Mouse (Mus musculus) testis, adult 2 months (tissue): ENCODE results near the gene Heg1. TPM values are rescaled to one million over a fixed set of nuclear protein-coding genes. Genes with fewer than 3 reads are reported as not detected.
A peak's percentile ranks its signal among the peaks of the same experiment; 100 is the strongest.

Experiments
- H3K27ac ChIP-seq: fragments of 200-500 bp; 2 replicates; pipeline ENCODE4 v1.5.1; 2012; ENCODE audit warnings: low read depth, low read length; ENCODE audit not compliant: control insufficient read depth, insufficient read depth
- H3K27me3 ChIP-seq: fragments of 200-500 bp; 2 replicates; pipeline ENCODE4 v1.6.1; 2012; ENCODE audit warnings: mild to moderate bottlenecking, low read length, moderate library complexity; ENCODE audit not compliant: control insufficient read depth, insufficient read depth
- H3K36me3 ChIP-seq: fragments of 200-500 bp; 2 replicates; pipeline ENCODE4 v1.6.1; 2012; ENCODE audit warnings: mild to moderate bottlenecking, low read length; ENCODE audit not compliant: control insufficient read depth, insufficient read depth
- H3K4me1 ChIP-seq: fragments of 200-500 bp; 2 replicates; pipeline ENCODE4 v1.6.1; 2012; ENCODE audit warnings: low read length; ENCODE audit not compliant: control insufficient read depth, insufficient read depth
- H3K4me3 ChIP-seq: fragments of 200-500 bp; 2 replicates; pipeline ENCODE4 v1.5.1; 2012; ENCODE audit warnings: low read depth, mild to moderate bottlenecking, low read length, moderate library complexity, mixed read lengths; ENCODE audit not compliant: control insufficient read depth
- CTCF ChIP-seq: fragments of 200-500 bp; IDR thresholded peaks from 2 replicates; pipeline ENCODE4 v1.5.1; 2012; ENCODE audit warnings: low read depth, mild to moderate bottlenecking, inconsistent platforms, low read length, moderate library complexity; ENCODE audit not compliant: control insufficient read depth, insufficient read depth, insufficient replicate concordance
- POLR2A ChIP-seq: fragments of 200-500 bp; IDR thresholded peaks from 2 replicates; pipeline ENCODE4 v1.6.1; 2012; ENCODE audit warnings: low read depth, mild to moderate bottlenecking, inconsistent platforms, low read length, moderate library complexity; ENCODE audit not compliant: control insufficient read depth
- polyA plus RNA-seq: library from polyadenylated mRNA; depleted of rRNA; stranded (reverse); fragments of >200 nt; gene quantifications from 2 replicates; pipeline ENCODE4 v1.2.3, GENCODE M21; 2012

The Heg1 gene
- polyA plus RNA-seq, 1 experiment, result 12.9 TPM

- no peaks in the 10 kb centered on the region for H3K27me3 ChIP-seq
- TF ChIP-seq CTCF, result no peak
- TF ChIP-seq POLR2A, result no peak
- no peak overlapping the region for H3K4me3 ChIP-seq
- H3K27ac ChIP-seq, result no peak overlapping the region
- H3K36me3 ChIP-seq, result no peaks in the 10 kb centered on the region
- H3K4me1 ChIP-seq, result peaks cover 3% of the 10 kb centered on the region; the same call in 1 of the 2 replicates
Observed at GRCm38 (mm10) chr16:33698277-33698790, 14.2 kb downstream of the Heg1 start.

- no peak overlapping the region for H3K27ac ChIP-seq
- no peaks in the 10 kb centered on the region for H3K27me3 ChIP-seq
- no peaks in the 10 kb centered on the region for H3K36me3 ChIP-seq
- no peak for TF ChIP-seq POLR2A
- H3K4me1 ChIP-seq, result peaks cover 3% of the 10 kb centered on the region; the same call in 1 of the 2 replicates
- no peak overlapping the region for H3K4me3 ChIP-seq
Observed at GRCm38 (mm10) chr16:33700584-33700983, 16.4 kb downstream of the Heg1 start.

GRCm38 (mm10) chr16:33701872-33702271, 17.7 kb downstream of the Heg1 start:
- no peak for TF ChIP-seq POLR2A
- TF ChIP-seq CTCF, result no peak
- Histone ChIP-seq H3K27me3 (no peaks in the 10 kb centered on the region), H3K27ac (no peak overlapping the region), H3K36me3 (no peaks in the 10 kb centered on the region), H3K4me3 (no peak overlapping the region), H3K4me1 (peaks cover 3% of the 10 kb centered on the region; the same call in 1 of the 2 replicates)

GRCm38 (mm10) chr16:33704289-33704688, 20.1 kb downstream of the Heg1 start:
- no peaks in the 10 kb centered on the region for H3K36me3 ChIP-seq
- TF ChIP-seq CTCF (no peak), POLR2A (no peak)
- no peaks in the 10 kb centered on the region for H3K27me3 ChIP-seq
- peaks cover 3% of the 10 kb centered on the region; the same call in 1 of the 2 replicates for H3K4me1 ChIP-seq
- no peak overlapping the region for H3K27ac ChIP-seq
- H3K4me3 ChIP-seq, result no peak overlapping the region

GRCm38 (mm10) chr16:33705258-33705657, 21.1 kb downstream of the Heg1 start:
- Histone ChIP-seq H3K36me3 (no peaks in the 10 kb centered on the region), H3K4me1 (peaks cover 3% of the 10 kb centered on the region; the same call in 1 of the 2 replicates), H3K4me3 (no peak overlapping the region), H3K27ac (no peak overlapping the region), H3K27me3 (no peaks in the 10 kb centered on the region)
- TF ChIP-seq POLR2A (no peak), CTCF (no peak)

- no peaks in the 10 kb centered on the region for H3K36me3 ChIP-seq
- H3K4me3 ChIP-seq, result peak overlapping the region; percentile 4; the same call in 1 of the 2 replicates
- no peaks in the 10 kb centered on the region; the same call in 1 of the 2 replicates for H3K4me1 ChIP-seq
- TF ChIP-seq CTCF (peak; percentile 35; the same call in 1 of the 2 replicates), POLR2A (no peak)
- H3K27me3 ChIP-seq, result no peaks in the 10 kb centered on the region
- no peak overlapping the region for H3K27ac ChIP-seq
Observed at GRCm38 (mm10) chr16:33706111-33706890, 22.1 kb downstream of the Heg1 start.

- H3K27ac ChIP-seq, result no peak overlapping the region
- TF ChIP-seq CTCF (no peak), POLR2A (no peak)
- no peak overlapping the region for H3K4me3 ChIP-seq
- no peaks in the 10 kb centered on the region for H3K36me3 ChIP-seq
- no peaks in the 10 kb centered on the region for H3K27me3 ChIP-seq
- H3K4me1 ChIP-seq, result no peaks in the 10 kb centered on the region; the same call in none of the 2 replicates
Observed at GRCm38 (mm10) chr16:33708031-33708430, 23.9 kb downstream of the Heg1 start.
